Mouse (Mus musculus): ENCODE results near the gene Lexm. TPM values are rescaled to one million over a fixed set of nuclear protein-coding genes. Genes with fewer than 3 reads are reported as not detected.

The Lexm gene
- polyA plus RNA-seq, 1 experiment from 2014 or later = 0.25 TPM

DNA sequence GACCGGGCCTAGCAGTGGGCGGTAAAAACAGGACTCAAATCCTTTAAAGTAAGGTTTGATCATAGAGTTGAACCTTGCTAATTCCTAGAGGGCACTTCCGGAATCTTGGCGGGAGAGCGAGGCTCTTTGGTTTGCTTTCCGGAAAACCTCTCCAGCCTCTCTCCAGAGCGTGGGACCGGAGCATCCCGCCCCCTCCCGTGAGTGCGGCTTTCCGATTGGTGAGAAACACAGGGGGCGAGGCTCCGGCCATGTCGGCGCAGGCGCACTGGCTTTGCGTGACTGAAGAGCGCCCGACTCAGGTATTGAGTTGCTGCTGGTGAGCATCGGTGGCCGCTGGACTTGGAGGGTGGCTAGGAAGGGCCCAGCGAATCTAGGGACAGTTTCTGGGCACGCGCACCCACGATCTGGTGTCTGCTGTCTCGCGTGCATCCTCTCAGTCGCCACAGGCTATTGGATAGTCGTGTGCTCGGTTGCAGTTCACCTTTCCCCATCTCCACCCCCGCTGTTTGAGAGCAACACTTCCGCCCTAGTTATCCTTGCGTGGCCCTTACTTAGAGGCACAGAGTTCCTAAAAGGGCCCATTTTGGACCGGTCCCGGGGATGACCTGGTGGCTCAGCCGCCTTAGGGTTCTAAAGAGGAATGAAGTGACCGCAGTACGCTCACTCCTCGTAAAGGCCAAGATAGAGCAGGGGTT lies 33.9 kb upstream of the Lexm start, which contains the start of gene Pars2:
Gene Pars2 (plus strand): TSS at position 237 of the 695 bp plus-strand sequence.
- peak within 1 kb of the TSS; percentile 93 for H3K4me2 ChIP-seq
- no peak within 1 kb of the TSS; the same call in 1 of the 2 replicates for H3K27ac ChIP-seq (ENCODE audit: low read depth, low read length)
- H3K9ac ChIP-seq (ENCODE audit: low read length) = peak within 1 kb of the TSS; percentile 88
- H3K27me3 ChIP-seq (ENCODE audit: control insufficient read depth, insufficient read depth, low read length) = no peaks in the 10 kb centered on the region; the same call in 1 of the 2 replicates
- peaks cover 5% of the 10 kb centered on the region; the same call in 1 of the 2 replicates for H3K36me3 ChIP-seq (ENCODE audit: control insufficient read depth, insufficient read depth, low read length)
- ATAC-seq (ENCODE audit: low FRiP score) (peak; percentile 98), DNase-seq (ENCODE audit: low spot score, missing footprints) (peak; percentile 100)
- H3K4me1 ChIP-seq (ENCODE audit: control insufficient read depth, insufficient read depth, low read length) = peaks cover 7% of the 10 kb centered on the region
- H3K9me3 ChIP-seq (ENCODE audit: control insufficient read depth, low read length) = no peaks in the 10 kb centered on the region
- 5% methylated on average over 40 of the region's 40 CpGs for WGBS
- peak within 1 kb of the TSS; percentile 73 for H3K4me3 ChIP-seq (ENCODE audit: low read depth, low read length)

DNA sequence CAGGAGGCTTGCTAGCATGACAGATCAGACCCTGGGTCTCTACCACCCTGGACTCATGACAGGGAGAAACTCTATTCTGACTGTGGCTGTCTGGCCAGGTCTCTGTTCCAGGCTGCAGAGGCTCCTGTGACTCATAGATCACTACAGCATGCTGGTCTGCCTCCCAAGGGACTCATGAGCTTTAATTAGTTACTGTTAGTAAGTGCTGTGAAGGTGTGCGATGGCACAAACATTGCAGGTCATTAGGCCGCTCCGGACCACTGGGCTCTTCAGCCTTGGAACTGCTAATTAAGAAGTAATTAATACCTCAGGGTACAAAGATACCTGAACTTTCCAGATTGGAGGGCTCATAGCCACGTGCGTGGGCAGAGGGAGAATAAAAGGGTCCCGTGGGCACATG lies 30.1 kb upstream of the Lexm start:
- H3K9ac ChIP-seq (ENCODE audit: low read length) = no peak overlapping the region
- no peak overlapping the region for H3K4me3 ChIP-seq (ENCODE audit: low read depth, low read length)
- no peaks in the 10 kb centered on the region for H3K9me3 ChIP-seq (ENCODE audit: control insufficient read depth, low read length)
- DNase-seq (ENCODE audit: low spot score, missing footprints) (peak; percentile 59), ATAC-seq (ENCODE audit: low FRiP score) (no peak)
- peaks cover 7% of the 10 kb centered on the region for H3K4me1 ChIP-seq (ENCODE audit: control insufficient read depth, insufficient read depth, low read length)
- WGBS = 87% methylated on average over 6 of the region's 6 CpGs
- no peaks in the 10 kb centered on the region; the same call in 1 of the 2 replicates for H3K27me3 ChIP-seq (ENCODE audit: control insufficient read depth, insufficient read depth, low read length)
- H3K27ac ChIP-seq (ENCODE audit: low read depth, low read length) = no peak overlapping the region
- no peaks in the 10 kb centered on the region for H3K36me3 ChIP-seq (ENCODE audit: control insufficient read depth, insufficient read depth, low read length)
- no peak overlapping the region for H3K4me2 ChIP-seq

DNA sequence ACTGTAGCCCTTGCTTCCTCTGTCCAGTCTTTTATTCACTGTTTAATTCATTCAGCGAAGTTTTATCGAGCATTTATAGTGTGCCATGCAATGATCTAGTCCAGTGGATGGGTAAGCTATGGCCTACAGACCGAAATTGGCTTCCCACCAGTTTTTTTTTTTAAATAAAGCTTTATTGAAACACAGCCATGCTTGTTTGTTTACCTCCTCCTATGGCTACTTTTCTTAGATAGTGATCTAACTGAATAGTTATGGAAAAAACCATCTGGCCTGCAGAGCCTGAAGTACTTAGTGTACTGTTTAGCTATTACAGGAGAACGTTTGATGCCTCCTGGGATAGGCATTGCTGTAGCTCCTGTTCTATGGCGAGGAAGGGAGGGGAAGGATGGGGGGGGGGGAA lies 28.8 kb upstream of the Lexm start:
- Histone ChIP-seq H3K4me3 (ENCODE audit: low read depth, low read length) (no peak overlapping the region), H3K9ac (ENCODE audit: low read length) (no peak overlapping the region), H3K27ac (ENCODE audit: low read depth, low read length) (no peak overlapping the region), H3K4me2 (no peak overlapping the region), H3K27me3 (ENCODE audit: control insufficient read depth, insufficient read depth, low read length) (no peaks in the 10 kb centered on the region; the same call in 1 of the 2 replicates), H3K4me1 (ENCODE audit: control insufficient read depth, insufficient read depth, low read length) (no peaks in the 10 kb centered on the region), H3K36me3 (ENCODE audit: control insufficient read depth, insufficient read depth, low read length) (no peaks in the 10 kb centered on the region), H3K9me3 (ENCODE audit: control insufficient read depth, low read length) (no peaks in the 10 kb centered on the region)
- DNase-seq (ENCODE audit: low spot score, missing footprints) = no peak
- ATAC-seq (ENCODE audit: low FRiP score) = no peak
- 76% methylated on average over 5 of the region's 5 CpGs for WGBS

DNA sequence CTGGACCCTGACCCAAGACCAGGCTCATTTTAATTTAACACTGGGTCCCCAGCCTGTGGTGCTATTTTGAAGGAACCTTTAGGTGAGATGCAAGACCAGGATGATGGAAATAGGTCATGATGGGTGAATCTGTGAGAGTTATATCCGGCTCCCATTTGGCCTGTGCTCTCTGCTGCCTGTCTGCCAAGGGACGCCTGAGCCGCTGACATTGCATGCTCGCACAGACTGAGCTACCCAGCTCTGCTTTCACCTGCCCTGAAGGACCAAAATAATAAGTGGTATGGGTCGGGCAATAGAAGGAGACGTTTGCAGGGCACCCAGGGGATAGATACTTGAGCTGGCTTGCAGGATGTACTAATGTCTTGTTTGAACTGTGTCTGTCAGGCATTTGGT lies 27.2 kb upstream of the Lexm start:
- no peak overlapping the region for H3K4me2 ChIP-seq
- H3K4me1 ChIP-seq (ENCODE audit: control insufficient read depth, insufficient read depth, low read length) = no peaks in the 10 kb centered on the region
- WGBS = 76% methylated on average over 6 of the region's 6 CpGs
- H3K9me3 ChIP-seq (ENCODE audit: control insufficient read depth, low read length) = no peaks in the 10 kb centered on the region
- H3K36me3 ChIP-seq (ENCODE audit: control insufficient read depth, insufficient read depth, low read length) = no peaks in the 10 kb centered on the region
- DNase-seq (ENCODE audit: low spot score, missing footprints) = no peak
- ATAC-seq (ENCODE audit: low FRiP score) = no peak
- no peaks in the 10 kb centered on the region; the same call in 1 of the 2 replicates for H3K27me3 ChIP-seq (ENCODE audit: control insufficient read depth, insufficient read depth, low read length)
- no peak overlapping the region for H3K4me3 ChIP-seq (ENCODE audit: low read depth, low read length)
- H3K27ac ChIP-seq (ENCODE audit: low read depth, low read length) = no peak overlapping the region
- no peak overlapping the region for H3K9ac ChIP-seq (ENCODE audit: low read length)

DNA sequence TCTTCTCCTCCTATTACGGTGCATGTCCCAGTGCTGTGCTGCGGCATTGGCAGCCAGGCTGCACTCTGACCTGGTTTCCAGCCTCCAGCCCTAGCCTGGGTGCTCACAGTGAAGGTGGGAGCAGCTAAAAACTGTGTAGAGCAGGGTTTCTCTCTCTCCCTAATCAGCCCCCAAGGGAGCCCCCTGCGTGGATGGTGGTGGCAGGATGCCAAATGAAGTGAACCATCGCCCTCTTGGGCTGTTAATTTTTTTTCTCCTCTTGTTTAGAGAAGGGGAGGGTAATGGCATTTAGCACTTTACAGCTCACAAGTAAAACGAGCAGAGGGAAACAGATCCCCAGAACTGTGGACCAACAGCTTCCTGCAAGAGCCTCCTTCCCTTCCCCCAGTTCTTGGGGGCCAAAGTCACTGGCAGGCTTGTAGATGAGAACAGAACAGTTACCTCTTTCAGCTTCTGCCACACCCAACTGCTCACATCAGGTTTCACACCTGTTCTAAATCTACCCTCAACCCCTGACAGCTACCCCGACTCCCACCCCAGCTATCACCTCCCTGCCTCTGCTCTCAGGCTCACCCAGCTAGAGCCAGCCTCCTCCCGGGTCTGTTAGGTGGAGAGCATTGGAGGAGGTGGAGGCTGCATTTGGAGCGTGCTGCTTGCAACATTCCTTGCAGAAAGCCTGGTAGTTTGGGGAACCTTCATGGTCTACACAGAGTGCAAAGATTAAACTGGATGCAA lies 26.6 kb upstream of the Lexm start:
- H3K27me3 ChIP-seq (ENCODE audit: control insufficient read depth, insufficient read depth, low read length) = no peaks in the 10 kb centered on the region; the same call in 1 of the 2 replicates
- 61% methylated on average over 8 of the region's 8 CpGs for WGBS
- DNase-seq (ENCODE audit: low spot score, missing footprints) (no peak), ATAC-seq (ENCODE audit: low FRiP score) (no peak)
- no peaks in the 10 kb centered on the region for H3K4me1 ChIP-seq (ENCODE audit: control insufficient read depth, insufficient read depth, low read length)
- no peak overlapping the region for H3K27ac ChIP-seq (ENCODE audit: low read depth, low read length)
- H3K4me2 ChIP-seq = no peak overlapping the region
- no peaks in the 10 kb centered on the region for H3K9me3 ChIP-seq (ENCODE audit: control insufficient read depth, low read length)
- H3K4me3 ChIP-seq (ENCODE audit: low read depth, low read length) = no peak overlapping the region
- no peak overlapping the region for H3K9ac ChIP-seq (ENCODE audit: low read length)
- no peaks in the 10 kb centered on the region for H3K36me3 ChIP-seq (ENCODE audit: control insufficient read depth, insufficient read depth, low read length)

DNA sequence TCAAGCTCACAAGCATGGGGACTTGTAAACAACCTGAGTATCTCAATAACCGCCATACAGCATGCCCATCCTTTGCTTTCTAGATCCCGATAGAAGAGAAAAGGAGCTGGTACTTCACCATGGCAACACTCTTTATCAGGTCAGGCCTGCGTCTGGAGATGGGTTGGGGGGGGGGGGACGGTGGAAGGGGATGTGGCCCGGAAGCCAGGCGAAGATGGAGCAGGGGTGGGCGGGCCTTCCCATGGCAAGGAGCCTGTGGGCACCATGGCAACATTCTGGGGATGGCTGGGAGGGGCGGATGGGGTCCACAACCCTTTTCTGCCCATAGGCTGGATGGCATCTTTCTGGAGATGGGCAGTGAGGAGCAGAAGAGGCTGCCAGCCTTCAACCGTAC lies 17.0 kb upstream of the Lexm start:
- no peak overlapping the region for H3K4me2 ChIP-seq
- peak; percentile 51 for DNase-seq (ENCODE audit: low spot score, missing footprints)
- no peak overlapping the region for H3K27ac ChIP-seq (ENCODE audit: low read depth, low read length)
- 55% methylated on average over 9 of the region's 9 CpGs for WGBS
- H3K36me3 ChIP-seq (ENCODE audit: control insufficient read depth, insufficient read depth, low read length) = no peaks in the 10 kb centered on the region
- H3K9me3 ChIP-seq (ENCODE audit: control insufficient read depth, low read length) = no peaks in the 10 kb centered on the region
- ATAC-seq (ENCODE audit: low FRiP score) = no peak
- no peaks in the 10 kb centered on the region for H3K27me3 ChIP-seq (ENCODE audit: control insufficient read depth, insufficient read depth, low read length)
- H3K4me1 ChIP-seq (ENCODE audit: control insufficient read depth, insufficient read depth, low read length) = 0 out of 2 replicates have a peak, but pooled peaks cover 2% of the 10 kb centered on the region
- no peak overlapping the region for H3K4me3 ChIP-seq (ENCODE audit: low read depth, low read length)
- no peak overlapping the region for H3K9ac ChIP-seq (ENCODE audit: low read length)

DNA sequence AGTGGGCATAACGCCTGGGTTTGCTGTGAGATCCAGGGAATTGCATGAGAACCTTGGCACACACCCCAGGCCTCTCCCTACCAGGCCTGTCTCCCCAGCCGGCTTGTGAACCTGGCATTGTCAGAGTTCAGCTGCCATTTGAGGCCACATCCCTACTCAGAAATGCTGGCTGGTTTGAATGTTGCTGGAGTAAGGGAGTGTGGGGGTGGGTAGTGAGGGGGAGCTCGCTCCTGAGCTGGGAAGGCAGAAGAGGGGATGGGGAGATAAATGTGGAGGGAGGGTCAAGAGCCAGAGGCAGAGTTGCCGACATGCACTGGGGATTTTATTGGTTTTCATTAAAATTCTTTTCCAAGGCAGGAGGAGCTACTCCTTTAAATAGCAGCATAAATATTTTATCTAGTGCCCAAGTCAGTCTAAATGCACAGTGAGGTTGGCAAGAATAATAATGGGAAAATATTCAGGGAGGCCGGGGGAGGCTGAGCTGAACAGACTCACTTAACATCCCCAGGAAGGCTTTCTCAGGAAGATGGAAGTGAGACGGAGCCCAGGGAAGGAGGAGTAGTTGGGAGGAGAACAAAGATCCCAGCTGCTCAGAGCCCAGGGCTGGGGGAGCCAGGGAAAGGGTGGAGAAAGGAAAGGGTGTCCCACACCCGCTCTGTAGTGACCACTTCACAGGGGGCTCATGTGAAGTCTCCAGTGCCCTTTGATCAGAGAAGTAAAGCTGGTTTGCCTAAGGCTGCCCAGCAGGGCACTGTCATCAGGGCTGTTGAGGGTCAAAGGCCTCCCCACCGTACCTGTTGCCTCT lies 16.4 kb upstream of the Lexm start:
- Histone ChIP-seq H3K9ac (ENCODE audit: low read length) (no peak overlapping the region), H3K27me3 (ENCODE audit: control insufficient read depth, insufficient read depth, low read length) (no peaks in the 10 kb centered on the region), H3K27ac (ENCODE audit: low read depth, low read length) (no peak overlapping the region), H3K4me3 (ENCODE audit: low read depth, low read length) (no peak overlapping the region), H3K36me3 (ENCODE audit: control insufficient read depth, insufficient read depth, low read length) (no peaks in the 10 kb centered on the region), H3K4me1 (ENCODE audit: control insufficient read depth, insufficient read depth, low read length) (0 out of 2 replicates have a peak, but pooled peaks cover 2% of the 10 kb centered on the region), H3K9me3 (ENCODE audit: control insufficient read depth, low read length) (no peaks in the 10 kb centered on the region), H3K4me2 (no peak overlapping the region)
- 36% methylated on average over 8 of the region's 8 CpGs for WGBS
- peak; percentile 53 for DNase-seq (ENCODE audit: low spot score, missing footprints)
- no peak for ATAC-seq (ENCODE audit: low FRiP score)

DNA sequence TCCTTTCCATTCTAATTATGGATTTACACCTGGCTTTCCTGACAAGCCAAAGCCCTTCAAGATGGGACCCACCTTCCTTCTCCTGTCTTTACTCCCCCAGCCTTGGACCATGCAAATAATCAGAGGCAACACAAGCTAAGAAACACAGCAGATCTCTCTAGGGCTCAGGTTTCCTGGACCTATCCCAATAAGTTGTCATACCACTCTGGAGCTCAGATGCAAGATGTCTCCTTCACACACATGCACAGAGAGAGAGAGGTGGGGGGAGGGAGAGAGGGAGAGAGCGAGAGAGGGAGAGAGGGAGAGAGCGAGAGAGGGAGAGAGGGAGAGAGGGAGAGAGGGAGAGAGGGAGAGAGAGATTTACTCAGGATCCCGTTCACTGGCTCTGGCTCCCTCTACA lies 15.3 kb upstream of the Lexm start:
- no peak overlapping the region for H3K4me2 ChIP-seq
- 0 out of 2 replicates have a peak, but pooled peaks cover 2% of the 10 kb centered on the region for H3K4me1 ChIP-seq (ENCODE audit: control insufficient read depth, insufficient read depth, low read length)
- WGBS = 60% methylated on average over 1 of the region's 3 CpGs
- no peak for ATAC-seq (ENCODE audit: low FRiP score)
- H3K27ac ChIP-seq (ENCODE audit: low read depth, low read length) = no peak overlapping the region
- no peaks in the 10 kb centered on the region for H3K36me3 ChIP-seq (ENCODE audit: control insufficient read depth, insufficient read depth, low read length)
- no peaks in the 10 kb centered on the region for H3K9me3 ChIP-seq (ENCODE audit: control insufficient read depth, low read length)
- no peak overlapping the region for H3K4me3 ChIP-seq (ENCODE audit: low read depth, low read length)
- H3K27me3 ChIP-seq (ENCODE audit: control insufficient read depth, insufficient read depth, low read length) = no peaks in the 10 kb centered on the region
- H3K9ac ChIP-seq (ENCODE audit: low read length) = no peak overlapping the region
- no peak for DNase-seq (ENCODE audit: low spot score, missing footprints)

All from midbrain, embryonic 11.5 days (tissue).